Mouse (Mus musculus) thymus, adult 2 months (tissue): ENCODE measurements around the gene Slc25a27.

Source experiments
- CTCF ChIP-seq: fragments of 200-500 bp; IDR thresholded peaks from 2 replicates; pipeline ENCODE4 v1.5.1; 2012; ENCODE audit warnings: mild to moderate bottlenecking, control low read depth, low read length, moderate library complexity, borderline replicate concordance; ENCODE audit not compliant: control insufficient read depth, poor library complexity, insufficient read depth; ENCODE audit errors: extremely low read depth
- POLR2A ChIP-seq: fragments of 200-500 bp; IDR thresholded peaks from 2 replicates; pipeline ENCODE4 v1.6.1; 2012; ENCODE audit warnings: mild to moderate bottlenecking, low read length, control low read depth, moderate library complexity; ENCODE audit not compliant: control insufficient read depth, poor library complexity, insufficient read depth; ENCODE audit errors: extremely low read depth

DNA sequence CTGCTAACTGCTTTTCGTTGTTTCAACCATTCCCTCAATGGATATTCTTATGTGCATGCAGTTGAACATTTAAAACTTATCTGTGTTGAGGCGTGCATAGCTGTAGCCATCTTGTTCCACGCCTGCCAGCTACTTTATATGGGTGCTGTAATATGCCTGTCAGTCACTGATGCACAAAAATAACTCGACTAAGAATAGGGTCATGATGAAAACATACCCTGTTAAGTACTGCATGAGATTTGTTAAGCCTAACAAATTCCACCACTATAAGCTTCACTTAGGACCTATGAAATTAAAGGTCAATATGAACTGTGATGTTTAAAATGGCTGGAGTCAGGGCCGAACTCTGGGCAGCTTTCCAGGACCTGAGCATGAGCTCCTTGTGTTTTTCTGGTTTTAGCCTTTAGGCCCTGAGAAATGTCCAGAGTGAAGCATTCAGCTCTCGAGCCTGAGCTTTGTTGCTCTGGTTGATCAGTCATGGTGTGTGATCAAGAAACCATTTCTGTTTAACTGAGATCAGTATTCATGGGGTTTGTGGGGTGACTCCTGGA is 2.2 kb upstream of the Slc25a27 start:
- TF ChIP-seq CTCF (no peak), POLR2A (no peak)
